ENCODE assay signal across 8 mouse cellular contexts in genomic region chr9:21161209-21161909, GRCm38 (mm10). TPM values are rescaled to one million over a fixed set of nuclear protein-coding genes. Genes with fewer than 3 reads are reported as not detected.
DNase-seq lines count a peak whose midpoint lies in the region; ATAC-seq lines count a peak whose summit lies in the region.

No protein-coding gene starts in this region.

- intact Hi-C loops in gastrocnemius, postnatal 14 days (cut with DNase I; ENCODE audit: low total_unique reads) = no loop called here
- intact Hi-C loops in left cerebral cortex, postnatal 14 days (cut with DNase I) = loop anchor here (5.0 kb wide), 1 partner anchor 36 kb away; no protein-coding TSS in a partner anchor

- peak; percentile 94 for DNase-seq in embryo, embryonic 10 days (ENCODE audit: low spot score)
- peak; percentile 84 for DNase-seq in gastrocnemius, postnatal 14 days
- peak; percentile 95 for DNase-seq in intestine, embryonic 14.5 days (ENCODE audit: low spot score)
- DNase-seq in left cerebral cortex, postnatal 14 days (ENCODE audit: low spot score in 2 of 2) = peak; percentile 95 to 96
- DNase-seq in right cerebral cortex, postnatal 14 days = peak; percentile 95
- peak; percentile 82 for DNase-seq in urinary bladder, postnatal 25 days (ENCODE audit: low spot score)

- H3K36me3 ChIP-seq in intestine, embryonic 14.5 days (ENCODE audit: control insufficient read depth, insufficient read depth, low read length) = no peaks in the 10 kb centered on the region

- peaks cover 21% of the 10 kb centered on the region for H3K4me1 ChIP-seq in intestine, embryonic 14.5 days (replicated peaks; ENCODE audit: control insufficient read depth, insufficient read depth, low read length)

- 0 out of 2 replicates have a peak, but pooled peaks cover 5% of the 10 kb centered on the region for H3K9me3 ChIP-seq in intestine, embryonic 14.5 days (ENCODE audit: control insufficient read depth, low read length)

- no peak overlapping the region for H3K27ac ChIP-seq in intestine, embryonic 14.5 days (ENCODE audit: low read depth)

- H3K9ac ChIP-seq in intestine, embryonic 14.5 days (ENCODE audit: low read length) = peak overlapping the region; percentile 65

- peaks cover 46% of the 10 kb centered on the region for H3K27me3 ChIP-seq in intestine, embryonic 14.5 days (replicated peaks; ENCODE audit: control insufficient read depth, insufficient read depth, low read length)

- peak; percentile 77 for ATAC-seq in activated CD4-positive, CD25-positive, alpha-beta regulatory T cell, adult 4 months
- peak; percentile 63 for ATAC-seq in intestine, embryonic 14.5 days (replicated peaks; ENCODE audit: low FRiP score, low TSS enrichment, low read depth)
- peak; percentile 80 for ATAC-seq in megakaryocyte-erythroid progenitor cell, adult 5-6 weeks (replicated peaks; ENCODE audit: low FRiP score, low TSS enrichment, poor library complexity, severe bottlenecking)

- WGBS in intestine, embryonic 14.5 days = under 1% methylated on average over 52 of the region's 52 CpGs

- peak overlapping the region; percentile 72 for H3K4me2 ChIP-seq in intestine, embryonic 14.5 days (ENCODE audit: low read length)

- peak overlapping the region; percentile 62 for H3K4me3 ChIP-seq in intestine, embryonic 14.5 days (ENCODE audit: low read depth, low read length)

RNA-seq across cellular contexts. Expression of gene Pde4a, which starts 4.2 kb away (rescaled TPM):
- 1 to 10 TPM in 1 of 2 experiments, under 1 TPM in 1; 0.44 to 1.1 TPM for polyA plus RNA-seq in activated CD4-positive, CD25-positive, alpha-beta regulatory T cell, adult 4 months (2017; shearing (Covaris generic))
- 10 to 100 TPM; 26.1 to 27.1 TPM for total RNA-seq in gastrocnemius, postnatal 14 days (2021)
- polyA plus RNA-seq in intestine, embryonic 14.5 days (2014; fragmentation: Nextera tagmentation; extraction: Ambion mirVana) = 6.7 and 7.0 TPM in 2 replicates
- 10 to 100 TPM; 76.2 to 79.6 TPM for total RNA-seq in left cerebral cortex, postnatal 14 days (2021)
- total RNA-seq in megakaryocyte-erythroid progenitor cell, adult 5-6 weeks (2014; fragmentation: Nextera tagmentation) = 23.5 and 24.3 TPM in 2 replicates
- total RNA-seq in megakaryocyte-erythroid progenitor cell, adult 5-6 weeks (2017) = 2.2 and 3.8 TPM in 2 replicates

RNA-seq across cellular contexts. Expression of gene Cdc37, which starts 11.6 kb away (rescaled TPM):
- 100 to 1,000 TPM; 102 to 129 TPM for polyA plus RNA-seq in activated CD4-positive, CD25-positive, alpha-beta regulatory T cell, adult 4 months (2017; shearing (Covaris generic))
- 100 to 1,000 TPM; 138 to 139 TPM for total RNA-seq in gastrocnemius, postnatal 14 days (2021)
- polyA plus RNA-seq in intestine, embryonic 14.5 days (2014; fragmentation: Nextera tagmentation; extraction: Ambion mirVana) = 307 and 327 TPM in 2 replicates
- 100 to 1,000 TPM; 128 to 131 TPM for total RNA-seq in left cerebral cortex, postnatal 14 days (2021)
- 182 and 193 TPM in 2 replicates for total RNA-seq in megakaryocyte-erythroid progenitor cell, adult 5-6 weeks (2014; fragmentation: Nextera tagmentation)
- total RNA-seq in megakaryocyte-erythroid progenitor cell, adult 5-6 weeks (2017) = 385 and 442 TPM in 2 replicates

RNA-seq across cellular contexts. Expression of gene Tyk2, which starts 30.3 kb away (rescaled TPM):
- 10 to 100 TPM; 30.0 to 60.9 TPM for polyA plus RNA-seq in activated CD4-positive, CD25-positive, alpha-beta regulatory T cell, adult 4 months (2017; shearing (Covaris generic))
- total RNA-seq in gastrocnemius, postnatal 14 days (2021) = 1 to 10 TPM; 4.9 to 5.3 TPM
- polyA plus RNA-seq in intestine, embryonic 14.5 days (2014; fragmentation: Nextera tagmentation; extraction: Ambion mirVana) = 11.7 and 12.1 TPM in 2 replicates
- total RNA-seq in left cerebral cortex, postnatal 14 days (2021) = 10 to 100 TPM; 11.7 to 12.0 TPM
- total RNA-seq in megakaryocyte-erythroid progenitor cell, adult 5-6 weeks (2014; fragmentation: Nextera tagmentation) = 24.9 and 40.0 TPM in 2 replicates
- total RNA-seq in megakaryocyte-erythroid progenitor cell, adult 5-6 weeks (2017) = 13.2 and 14.4 TPM in 2 replicates
